Mouse (Mus musculus) lung, adult 2 months (tissue): ENCODE measurements around the gene Gimd1. TPM values are rescaled to one million over a fixed set of nuclear protein-coding genes. Genes with fewer than 3 reads are reported as not detected.

Source experiments
- DNase-seq: peaks from one replicate; pipeline ENCODE4 v3.0.0; 2022
- H3K4me1 ChIP-seq: fragments of 200-500 bp; 2 replicates; pipeline ENCODE4 v1.6.1; 2011; ENCODE audit warnings: low read length; ENCODE audit not compliant: control insufficient read depth, insufficient read depth
- H3K4me3 ChIP-seq: fragments of 200-500 bp; replicated peaks from 2 replicates; pipeline ENCODE3; 2011; ENCODE audit warnings: low read depth, mild to moderate bottlenecking, control low read depth, low read length; ENCODE audit errors: extremely low read depth
- CTCF ChIP-seq: fragments of 200-500 bp; IDR thresholded peaks from 2 replicates; pipeline ENCODE4 v1.5.1; 2011; ENCODE audit warnings: mild to moderate bottlenecking, low read length, control low read depth; ENCODE audit not compliant: insufficient read depth
- POLR2A ChIP-seq: fragments of 200-500 bp; IDR thresholded peaks from 2 replicates; pipeline ENCODE4 v1.6.1; 2011; ENCODE audit warnings: low read depth, mild to moderate bottlenecking, control low read depth, low read length, borderline replicate concordance; ENCODE audit errors: extremely low read depth
- WGBS: fragments of 180-500 bp; shearing (Covaris S2); methylation state at CpG from one replicate; pipeline ENCODE4 v1.1.7; 2018; 5-methylcytosine and 5-hydroxymethylcytosine counted together
- polyA plus RNA-seq: library from polyadenylated mRNA; depleted of rRNA; stranded (reverse); fragments of >200 nt; gene quantifications from 2 replicates; pipeline ENCODE4 v1.2.3, GENCODE M21; 2012

Gene Gimd1
- polyA plus RNA-seq, 1 experiment = not detected

GRCm38 (mm10) chr3:132644071-132644470, 14.5 kb downstream of the Gimd1 start:
- TF ChIP-seq POLR2A (no peak), CTCF (no peak)
- DNase-seq = no peak
- WGBS = 64% methylated on average over 4 of the region's 4 CpGs
- Histone ChIP-seq H3K4me1 (no peaks in the 10 kb centered on the region), H3K4me3 (no peak overlapping the region)

GRCm38 (mm10) chr3:132646814-132647213, 17.2 kb downstream of the Gimd1 start:
- TF ChIP-seq CTCF = no peak
- TF ChIP-seq POLR2A = no peak
- Histone ChIP-seq H3K4me3 (no peak overlapping the region), H3K4me1 (no peaks in the 10 kb centered on the region)
- 18% methylated on average over 1 of the region's 1 CpGs for WGBS
- no peak for DNase-seq

DNA sequence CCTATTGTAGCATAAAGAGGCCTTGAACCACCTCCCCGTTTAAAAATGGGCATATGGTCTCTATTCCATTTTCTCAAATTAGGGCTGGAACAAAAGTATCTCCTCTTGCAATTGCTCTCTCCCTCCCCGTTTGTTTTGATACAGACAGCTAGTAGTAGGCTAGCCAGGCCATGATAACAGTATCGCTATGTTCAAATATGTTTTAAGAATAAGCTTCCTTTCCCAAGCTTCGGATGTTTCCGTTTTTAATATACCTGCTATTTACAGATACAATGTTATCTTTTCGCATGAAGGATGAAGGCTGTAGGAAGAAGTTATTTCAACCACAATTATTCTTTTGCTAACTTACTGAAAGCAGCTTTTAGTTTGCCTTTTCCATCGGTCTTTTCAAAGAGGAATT, 19.7 kb downstream of the Gimd1 start:
- no peak for DNase-seq
- Histone ChIP-seq H3K4me1 (no peaks in the 10 kb centered on the region), H3K4me3 (no peak overlapping the region)
- TF ChIP-seq POLR2A (no peak), CTCF (no peak)
- WGBS = 76% methylated on average over 7 of the region's 7 CpGs

DNA sequence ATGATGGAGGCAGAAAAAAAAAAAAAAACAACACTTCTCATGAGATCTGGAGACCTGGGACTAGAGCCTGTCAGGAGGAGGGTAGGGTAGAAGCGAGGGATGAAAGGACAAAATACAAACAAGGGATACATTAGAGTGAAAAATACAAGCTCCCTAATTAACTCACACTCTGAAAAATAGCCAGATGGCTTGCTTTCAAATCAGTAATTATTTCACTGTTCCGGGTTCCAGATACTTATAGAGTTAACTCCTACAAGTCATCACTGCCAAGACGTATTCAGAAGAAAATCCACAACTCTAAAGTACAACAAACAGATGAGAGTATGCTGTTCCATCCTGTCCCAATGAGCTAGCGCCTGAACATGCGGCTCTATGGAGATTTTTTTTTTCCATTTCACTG, 20.6 kb downstream of the Gimd1 start:
- Histone ChIP-seq H3K4me3 (no peak overlapping the region), H3K4me1 (no peaks in the 10 kb centered on the region)
- TF ChIP-seq CTCF (no peak), POLR2A (no peak)
- 74% methylated on average over 5 of the region's 5 CpGs for WGBS
- DNase-seq = no peak

DNA sequence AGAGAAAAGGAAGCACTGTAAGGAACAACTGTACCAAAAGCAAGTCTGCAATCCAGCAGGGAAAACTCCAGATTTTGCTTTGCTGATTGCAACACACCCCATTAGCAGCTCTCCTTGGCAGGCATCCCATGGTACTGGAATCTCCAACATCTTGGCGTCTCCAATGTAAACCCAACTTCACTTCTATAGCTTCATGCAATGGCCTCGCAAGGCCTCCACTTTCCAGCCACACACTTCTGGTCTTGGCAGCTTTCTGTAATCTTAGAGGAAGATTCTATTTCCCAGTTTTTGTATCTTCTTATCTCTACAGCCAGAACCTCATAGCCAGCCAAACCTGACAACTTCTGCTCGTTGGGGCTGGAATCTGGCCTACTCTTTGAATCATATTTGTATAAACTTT, 22.2 kb downstream of the Gimd1 start:
- 33% methylated on average over 3 of the region's 3 CpGs for WGBS
- TF ChIP-seq POLR2A (no peak), CTCF (no peak)
- Histone ChIP-seq H3K4me1 (no peaks in the 10 kb centered on the region), H3K4me3 (no peak overlapping the region)
- peak; percentile 22 for DNase-seq

DNA sequence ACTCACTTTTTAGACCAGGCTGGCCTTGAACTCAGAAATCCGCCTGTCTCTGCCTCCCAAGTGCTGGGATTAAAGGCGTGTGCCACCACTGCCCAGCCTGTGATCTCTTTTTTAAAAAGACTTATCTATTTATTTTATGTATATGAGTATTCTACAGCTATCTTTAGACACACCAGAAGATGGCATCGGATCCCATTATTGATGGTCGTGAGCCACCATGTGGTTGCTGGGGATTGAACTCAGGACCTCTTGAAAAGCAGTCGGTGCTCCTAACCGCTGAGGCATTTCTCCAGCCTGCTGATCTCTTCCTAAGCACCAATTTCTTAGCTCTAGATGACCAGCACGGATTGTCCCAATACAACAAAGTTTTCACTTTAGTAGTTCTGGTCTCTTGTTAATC, 24.3 kb downstream of the Gimd1 start:
- WGBS = 92% methylated on average over 7 of the region's 7 CpGs
- H3K4me1 ChIP-seq = no peaks in the 10 kb centered on the region
- no peak for DNase-seq
- no peak for TF ChIP-seq CTCF
- no peak for TF ChIP-seq POLR2A
- H3K4me3 ChIP-seq = no peak overlapping the region

- Histone ChIP-seq H3K4me3 (no peak overlapping the region), H3K4me1 (no peaks in the 10 kb centered on the region)
- 84% methylated on average over 2 of the region's 2 CpGs for WGBS
- TF ChIP-seq POLR2A (no peak), CTCF (no peak)
- DNase-seq = no peak
Observed at GRCm38 (mm10) chr3:132655955-132656354, 26.3 kb downstream of the Gimd1 start.

GRCm38 (mm10) chr3:132677494-132677893, 47.9 kb downstream of the Gimd1 start:
- H3K4me1 ChIP-seq = no peaks in the 10 kb centered on the region
- 81% methylated on average over 2 of the region's 2 CpGs for WGBS
- no peak for TF ChIP-seq CTCF
- no peak for TF ChIP-seq POLR2A
- no peak for DNase-seq
- no peak overlapping the region for H3K4me3 ChIP-seq

DNA sequence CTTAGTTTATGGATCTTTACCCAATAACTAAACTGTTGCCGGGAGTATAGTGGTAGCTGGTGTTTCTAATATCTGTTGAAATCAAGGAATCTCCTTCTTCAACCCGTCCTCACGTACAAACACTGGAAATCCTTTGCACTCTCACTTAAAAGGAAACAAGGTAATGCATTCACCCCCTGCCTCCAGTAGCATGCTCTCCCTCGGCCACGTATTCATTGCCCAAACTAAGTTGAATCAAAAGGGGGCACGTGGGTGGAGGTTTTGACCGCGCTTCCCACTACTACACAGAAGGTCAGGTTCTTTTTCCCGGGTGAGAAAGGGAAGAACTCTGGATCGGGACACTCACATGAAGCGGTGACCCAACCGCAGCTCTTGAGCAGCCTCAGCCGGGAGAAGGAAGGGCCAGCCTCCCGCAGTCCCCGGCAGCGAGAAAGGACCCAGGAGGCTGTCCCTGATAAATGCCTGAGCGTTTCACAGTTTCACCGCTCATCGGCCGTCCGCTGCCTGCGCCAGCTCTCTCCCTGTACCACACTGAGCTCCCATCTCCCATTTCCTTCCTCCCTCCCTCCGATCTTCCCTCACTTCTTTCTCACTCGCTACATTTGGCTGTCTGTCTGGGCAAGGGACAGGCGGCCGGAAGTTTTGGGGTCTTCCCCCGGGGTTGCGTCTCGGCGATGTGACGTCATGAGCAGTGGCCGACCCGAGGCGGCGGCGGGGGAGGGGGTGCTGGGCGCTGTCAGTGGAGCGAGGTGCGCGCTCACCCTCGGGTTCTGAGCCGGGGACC, 54.0 kb downstream of the Gimd1 start, which contains the start of gene Tbck:
Gene Tbck, plus strand, starts transcription at position 698 of the 784 bp plus-strand sequence.
- peak within 1 kb of the TSS; percentile 78 for H3K4me3 ChIP-seq
- no peaks in the 10 kb centered on the region for H3K4me1 ChIP-seq
- DNase-seq = peak; percentile 95
- WGBS = under 1% methylated on average over 42 of the region's 42 CpGs
- TF ChIP-seq CTCF (no peak), POLR2A (peak; percentile 66)
